Mouse (Mus musculus) adrenal gland, adult (tissue): ENCODE measurements around the gene Bmp4.

Source experiments
- DNase-seq, 2 experiments: peaks; one replicate each; pipeline ENCODE4 v3.0.0; 2022 to 2023; ENCODE audit warnings: low spot score in 1 of 2; ENCODE audit not compliant: inconsistent age in 2 of 2

Gene Bmp4

GRCm38 (mm10) chr14:46390249-46390775 lies at the start of gene Bmp4:
TSS of gene Bmp4 (minus strand) at chr14:46390669.
- DNase-seq, result peak in 1 of 2 experiments; percentile 31

GRCm38 (mm10) chr14:46439461-46440048 lies 49.1 kb upstream of the Bmp4 start:
- DNase-seq, result no peak

GRCm38 (mm10) chr14:46436471-46437090 lies 46.1 kb upstream of the Bmp4 start:
- DNase-seq, result no peak

- DNase-seq, result no peak
Measured at GRCm38 (mm10) chr14:46430231-46430630, 39.8 kb upstream of the Bmp4 start.

DNA sequence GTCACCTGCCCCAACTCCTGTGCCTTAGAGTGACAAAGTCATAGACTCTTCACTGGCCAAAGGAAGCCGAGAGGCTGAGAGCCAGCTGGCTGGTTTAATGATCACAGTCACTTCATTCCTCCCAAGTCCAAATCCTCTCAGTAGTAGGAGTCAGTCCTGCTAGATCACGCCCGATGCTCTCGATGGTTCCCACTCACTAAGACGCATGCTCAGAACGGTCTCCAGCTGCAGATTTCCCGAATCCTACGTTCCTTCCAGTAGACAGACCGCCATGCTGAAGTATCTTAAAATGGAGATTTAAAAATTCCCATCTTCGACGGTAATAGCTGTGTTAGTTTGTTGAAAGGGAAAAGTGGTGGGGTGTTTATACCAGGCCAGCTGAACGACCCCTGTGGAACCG lies 36.8 kb upstream of the Bmp4 start:
- DNase-seq, result no peak

DNA sequence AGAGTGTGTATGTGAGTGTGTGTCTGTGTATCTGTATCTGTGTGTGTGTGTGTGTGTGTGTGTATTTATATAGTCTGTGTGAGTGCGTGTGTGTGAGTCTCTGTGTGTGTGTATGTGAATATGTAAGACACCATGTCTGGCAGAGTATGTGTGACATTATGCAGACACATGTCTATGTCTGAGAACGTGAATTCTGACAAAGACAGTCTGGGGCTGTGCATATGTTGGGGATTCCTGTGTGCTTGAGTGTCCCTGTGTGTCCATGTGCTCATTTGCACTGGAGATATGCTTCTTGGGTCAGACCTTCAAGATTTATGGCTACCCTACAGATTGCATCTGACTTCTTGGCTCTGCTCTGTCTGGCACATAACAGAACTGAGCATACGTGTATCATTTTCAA lies 31.4 kb upstream of the Bmp4 start:
- DNase-seq, result no peak

- peak in 1 of 2 experiments; percentile 25 for DNase-seq
Measured at GRCm38 (mm10) chr14:46419269-46419668, 28.8 kb upstream of the Bmp4 start.

DNA sequence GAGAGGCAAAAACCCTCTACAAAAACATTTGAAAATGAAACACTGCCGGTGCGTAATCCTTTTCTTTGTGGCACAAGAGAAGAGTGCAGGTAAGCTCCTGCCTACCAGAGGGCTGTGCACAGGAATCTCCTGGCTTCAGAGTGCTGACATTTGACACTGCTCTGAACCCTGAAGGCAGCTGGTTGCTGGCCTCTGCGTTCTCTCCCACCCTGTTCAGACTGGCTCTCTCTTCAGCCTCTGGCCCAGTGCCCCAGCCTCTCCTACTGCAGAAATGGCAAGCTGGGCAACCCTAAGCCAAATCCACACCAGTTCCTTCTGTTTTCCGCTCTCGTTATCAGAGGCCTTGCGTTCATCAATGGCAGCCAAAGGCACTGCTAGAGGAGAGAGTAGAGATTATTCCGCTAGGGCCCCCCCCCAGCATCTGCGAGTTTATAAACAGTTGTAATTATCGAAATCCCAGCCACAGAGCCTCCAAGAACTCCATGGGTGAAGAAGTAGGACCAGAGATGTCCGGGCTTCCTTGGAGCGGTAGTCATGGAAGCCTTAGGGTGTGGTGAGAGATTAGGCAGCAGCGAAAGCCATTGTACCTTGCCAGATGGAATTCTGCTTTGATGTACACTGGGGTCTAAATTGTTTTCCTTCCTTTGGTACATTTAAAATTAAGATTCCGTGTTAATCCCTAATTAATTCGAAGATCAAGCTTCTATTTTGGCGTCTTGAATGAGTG lies 28.1 kb upstream of the Bmp4 start:
- DNase-seq, result no peak

- DNase-seq, result no peak
Measured at GRCm38 (mm10) chr14:46412497-46413000, 22.1 kb upstream of the Bmp4 start.

GRCm38 (mm10) chr14:46410557-46411120 lies 20.2 kb upstream of the Bmp4 start:
- no peak for DNase-seq

DNA sequence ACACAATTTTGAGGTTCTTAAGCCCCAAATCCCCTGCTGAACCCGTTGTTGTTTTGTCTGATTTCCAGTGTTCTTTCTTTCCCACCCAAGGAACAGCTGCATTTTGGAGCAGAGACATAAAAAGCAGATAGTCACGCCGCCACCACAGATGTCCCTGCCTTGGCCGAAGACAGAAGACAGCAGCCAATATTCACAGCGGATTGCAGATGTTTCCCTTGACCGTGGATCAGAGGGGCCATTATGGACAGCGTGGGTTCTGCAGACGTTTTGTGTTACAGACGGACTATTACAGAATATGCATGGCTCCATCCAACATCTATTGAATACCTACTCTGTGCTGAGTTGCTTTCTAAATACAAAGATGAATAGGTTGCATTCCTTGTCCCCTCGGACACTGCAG lies 18.5 kb upstream of the Bmp4 start:
- no peak for DNase-seq

DNA sequence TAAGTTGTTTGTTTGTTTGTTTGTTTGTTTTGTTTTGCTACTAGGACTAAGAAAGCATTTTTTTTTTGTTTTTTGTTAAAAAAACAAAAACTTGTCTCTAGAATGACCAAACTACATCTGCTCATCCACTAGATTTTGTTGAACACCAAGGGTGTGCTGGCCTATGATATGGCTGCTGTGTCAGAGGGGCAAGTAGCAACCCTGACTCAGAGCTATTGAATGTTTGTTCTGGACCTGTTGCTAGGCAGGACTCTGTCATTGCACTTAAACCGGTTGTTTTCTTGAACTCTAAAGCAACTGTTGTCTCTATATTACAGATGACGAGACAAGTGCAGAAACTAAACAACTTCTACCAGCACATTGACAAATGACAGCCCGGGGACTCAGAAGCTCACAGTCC lies 17.9 kb upstream of the Bmp4 start:
- DNase-seq, result no peak

GRCm38 (mm10) chr14:46399925-46400324 lies 9.5 kb upstream of the Bmp4 start:
- peak; percentile 28 to 40 for DNase-seq

DNA sequence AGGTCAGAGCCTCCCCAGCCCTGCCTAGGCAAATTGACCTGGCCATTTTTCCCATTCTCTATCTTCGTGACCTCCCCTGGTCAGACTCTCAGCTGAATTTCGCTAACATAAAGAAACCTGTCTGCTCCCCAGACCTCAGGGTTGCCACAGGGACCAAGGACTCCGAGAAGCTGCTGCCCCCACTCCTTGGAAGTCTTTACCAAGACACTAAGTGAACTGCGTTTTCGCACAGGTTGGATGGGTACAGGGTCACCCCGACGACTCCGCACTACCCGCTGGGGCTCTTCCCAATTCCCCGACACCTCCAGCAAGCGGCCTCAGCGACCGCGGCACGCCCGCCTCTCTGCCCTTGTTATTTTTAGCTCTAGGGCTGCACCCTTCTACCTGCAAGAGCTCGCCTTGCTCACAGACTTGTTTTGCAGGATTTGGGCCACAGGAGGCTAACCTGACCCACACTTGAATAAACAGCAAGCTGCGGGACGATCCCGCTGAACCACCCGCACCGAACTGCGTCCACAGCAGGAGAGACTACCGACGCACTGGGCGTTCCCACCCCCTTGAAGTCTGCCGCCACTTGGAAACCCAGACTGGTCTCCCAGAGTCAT lies 7.7 kb upstream of the Bmp4 start:
- no peak for DNase-seq

DNA sequence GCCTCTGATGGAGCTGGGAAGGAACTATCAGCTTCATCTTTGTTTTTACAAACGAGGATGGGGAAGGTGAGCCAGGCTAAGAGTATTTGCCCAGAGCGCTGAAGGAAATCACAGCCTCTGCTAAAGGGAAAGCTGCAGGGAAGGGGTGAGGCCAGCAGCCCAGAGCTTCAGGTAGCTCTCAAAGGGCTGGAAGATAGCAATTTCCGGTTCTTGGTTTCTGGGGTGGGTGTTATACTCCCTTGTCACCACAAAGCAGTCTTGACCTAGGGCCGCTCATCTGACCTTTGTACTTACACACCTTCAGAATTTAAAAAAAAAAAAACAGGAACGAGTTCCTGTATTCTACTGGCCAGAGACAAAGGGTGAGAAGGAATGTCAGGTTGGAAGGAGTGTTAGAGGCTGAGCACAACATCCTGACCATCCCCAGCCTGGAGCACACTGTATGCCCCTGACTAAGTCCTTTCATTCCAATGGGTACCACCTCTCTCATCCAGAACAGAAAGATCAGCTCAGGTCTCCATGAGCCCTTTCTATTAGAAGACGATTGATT lies 1.2 kb upstream of the Bmp4 start:
- DNase-seq, result no peak

GRCm38 (mm10) chr14:46389438-46390248 lies 826 bp downstream of the Bmp4 start:
- DNase-seq, result peak in 1 of 2 experiments; percentile 22

DNA sequence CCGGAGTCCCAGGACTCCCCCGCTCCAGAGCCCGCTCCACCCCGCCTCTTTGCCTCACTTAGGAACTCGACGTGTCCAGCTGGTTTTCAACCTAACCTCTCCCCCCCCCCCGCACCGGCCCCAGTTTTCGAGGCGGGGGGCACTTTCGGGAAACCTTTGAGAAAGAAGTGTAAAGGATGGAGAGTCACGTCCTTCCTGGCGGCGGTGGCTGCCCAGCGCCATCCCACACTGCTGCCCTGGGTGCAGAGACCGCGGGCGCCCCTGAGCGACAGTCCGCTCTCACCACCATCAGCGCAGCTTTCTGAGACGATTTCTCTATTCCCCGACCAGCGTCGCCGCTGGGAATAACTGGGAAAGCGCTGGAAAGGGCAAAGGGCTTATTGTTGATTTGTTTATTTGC lies 1.8 kb downstream of the Bmp4 start:
- DNase-seq, result peak in 1 of 2 experiments; percentile 64

DNA sequence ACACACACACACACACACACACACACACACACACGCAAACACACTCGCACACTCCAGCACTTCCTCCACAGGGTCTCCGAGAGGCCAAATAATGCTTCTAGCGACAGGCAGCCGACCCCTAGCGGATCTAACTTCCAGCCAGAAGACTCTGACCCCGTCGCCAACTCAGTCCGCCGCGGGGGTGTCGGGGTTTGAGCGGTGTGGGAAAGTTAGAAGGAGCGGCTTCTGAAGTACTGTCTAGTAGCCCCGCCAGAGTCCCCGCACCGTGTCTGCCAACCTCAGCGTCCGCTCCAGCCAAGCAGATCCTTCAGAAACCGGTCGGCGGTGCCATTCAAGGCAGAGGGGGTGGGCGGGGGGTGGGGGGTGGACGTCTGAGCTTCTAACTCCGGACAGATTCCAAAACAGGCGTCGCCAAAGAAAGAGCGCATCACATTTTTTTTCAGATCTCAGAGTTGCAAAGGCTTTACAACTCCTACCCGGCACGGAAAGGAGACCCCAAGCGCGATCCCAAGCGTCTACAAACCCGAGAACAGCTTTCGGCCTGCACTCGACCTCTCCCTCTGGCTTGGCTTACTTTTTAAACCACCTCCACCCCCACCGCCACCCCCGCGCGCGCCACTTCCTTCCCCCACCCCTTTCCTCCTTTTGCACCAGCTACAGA lies 2.5 kb downstream of the Bmp4 start:
- DNase-seq, result peak in 1 of 2 experiments; percentile 58

GRCm38 (mm10) chr14:46387357-46387671 lies 3.2 kb downstream of the Bmp4 start:
- peak; percentile 60 to 80 for DNase-seq
